Mouse (Mus musculus) G1E (cell line): ENCODE measurements around the gene Ttc28.

Experiments
- CTCF ChIP-seq: IDR thresholded peaks from 2 replicates; pipeline ENCODE4 v1.5.1; 2012; ENCODE audit warnings: low read depth, low read length, inconsistent platforms, mixed read lengths
- GATA2 ChIP-seq: IDR thresholded peaks from 2 replicates; pipeline ENCODE4 v1.6.1; 2012; ENCODE audit warnings: low read depth, low read length, inconsistent platforms, borderline replicate concordance
- POLR2AphosphoS5 ChIP-seq: IDR thresholded peaks from 2 replicates; pipeline ENCODE4 v1.6.1; 2012; ENCODE audit warnings: low read depth, low read length, inconsistent platforms; ENCODE audit not compliant: insufficient replicate concordance
- TAL1 ChIP-seq: conservative IDR thresholded peaks from 2 replicates; pipeline ENCODE4 v1.6.1; 2012; ENCODE audit warnings: low read depth, low read length, inconsistent platforms, mixed read lengths

DNA sequence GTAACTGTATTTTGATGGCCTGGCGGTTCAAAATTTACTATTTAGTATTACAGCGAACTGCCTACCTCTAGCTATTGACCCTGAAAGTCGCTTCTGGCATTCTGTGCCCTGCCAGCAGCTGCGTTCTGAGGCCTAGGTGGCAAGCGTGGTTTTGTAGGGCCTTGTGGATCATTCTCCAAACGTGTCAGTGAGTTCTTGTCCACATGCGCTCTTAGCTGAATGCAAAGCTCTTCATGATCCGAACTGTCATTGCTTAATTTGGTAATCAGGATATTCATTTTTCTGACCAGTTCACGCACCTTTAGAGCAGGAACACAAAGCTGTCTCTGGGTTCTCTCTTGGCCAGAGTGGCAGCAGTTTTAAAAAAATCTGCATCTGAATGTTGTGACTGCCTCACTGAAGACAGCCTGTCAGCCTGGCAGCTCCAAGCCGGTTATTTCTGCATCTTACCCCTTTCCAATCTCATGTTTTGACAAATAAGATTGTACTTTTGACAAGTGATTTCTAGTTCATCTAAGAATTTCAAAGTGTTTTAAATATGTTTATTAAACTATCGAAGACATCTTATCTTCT lies 88.0 kb downstream of the Ttc28 start:
- TF ChIP-seq CTCF (no peak), GATA2 (no peak), POLR2AphosphoS5 (no peak), TAL1 (no peak)
